Mouse (Mus musculus): Measurements from ENCODE around the gene 4930544D05Rik.
A peak's percentile ranks its signal among the peaks of the same experiment; 100 is the strongest.
"Not testable (repeated sequence)": the region's sequence is repeated elsewhere in the genome, so short reads cannot be mapped to it uniquely, and the experiment has no call there.

The 4930544D05Rik gene

GRCm38 (mm10) chr11:70615516-70616093, at the start of gene 4930544D05Rik:
Gene 4930544D05Rik, plus strand, starts transcription at chr11:70615848.
- DNase-seq (ENCODE audit: low read depth, low spot score) = peak; percentile 87

- DNase-seq (ENCODE audit: low read depth, low spot score) = no peak
Observed at GRCm38 (mm10) chr11:70566586-70566985, 49.1 kb upstream of the 4930544D05Rik start.

GRCm38 (mm10) chr11:70570614-70571013, 45.0 kb upstream of the 4930544D05Rik start:
- not testable (repeated sequence) for DNase-seq (ENCODE audit: low read depth, low spot score)

GRCm38 (mm10) chr11:70571641-70572040, 44.0 kb upstream of the 4930544D05Rik start:
- DNase-seq (ENCODE audit: low read depth, low spot score) = no peak

- DNase-seq (ENCODE audit: low read depth, low spot score) = no peak
Observed at GRCm38 (mm10) chr11:70572348-70572902, 43.2 kb upstream of the 4930544D05Rik start.

- DNase-seq (ENCODE audit: low read depth, low spot score) = no peak
Observed at GRCm38 (mm10) chr11:70573872-70574271, 41.8 kb upstream of the 4930544D05Rik start.

- no peak for DNase-seq (ENCODE audit: low read depth, low spot score)
Observed at GRCm38 (mm10) chr11:70577201-70577600, 38.4 kb upstream of the 4930544D05Rik start.

GRCm38 (mm10) chr11:70578962-70579361, 36.7 kb upstream of the 4930544D05Rik start:
- DNase-seq (ENCODE audit: low read depth, low spot score) = no peak

GRCm38 (mm10) chr11:70579710-70580357, 35.8 kb upstream of the 4930544D05Rik start:
- peak; percentile 62 for DNase-seq (ENCODE audit: low read depth, low spot score)

GRCm38 (mm10) chr11:70580358-70580720, 35.3 kb upstream of the 4930544D05Rik start:
- DNase-seq (ENCODE audit: low read depth, low spot score) = no peak

GRCm38 (mm10) chr11:70580921-70581320, 34.7 kb upstream of the 4930544D05Rik start:
- DNase-seq (ENCODE audit: low read depth, low spot score) = peak; percentile 82

- no peak for DNase-seq (ENCODE audit: low read depth, low spot score)
Observed at GRCm38 (mm10) chr11:70582196-70582595, 33.5 kb upstream of the 4930544D05Rik start.

- no peak for DNase-seq (ENCODE audit: low read depth, low spot score)
Observed at GRCm38 (mm10) chr11:70583022-70583714, 32.5 kb upstream of the 4930544D05Rik start.

- no peak for DNase-seq (ENCODE audit: low read depth, low spot score)
Observed at GRCm38 (mm10) chr11:70583775-70584174, 31.9 kb upstream of the 4930544D05Rik start.

GRCm38 (mm10) chr11:70585457-70585856, 30.2 kb upstream of the 4930544D05Rik start:
- no peak for DNase-seq (ENCODE audit: low read depth, low spot score)

- DNase-seq (ENCODE audit: low read depth, low spot score) = no peak
Observed at GRCm38 (mm10) chr11:70586261-70586660, 29.4 kb upstream of the 4930544D05Rik start.

- DNase-seq (ENCODE audit: low read depth, low spot score) = no peak
Observed at GRCm38 (mm10) chr11:70586954-70587353, 28.7 kb upstream of the 4930544D05Rik start.

GRCm38 (mm10) chr11:70591733-70592132, 23.9 kb upstream of the 4930544D05Rik start:
- peak; percentile 47 for DNase-seq (ENCODE audit: low read depth, low spot score)

- DNase-seq (ENCODE audit: low read depth, low spot score) = peak; percentile 84
Observed at GRCm38 (mm10) chr11:70594253-70594989, 21.2 kb upstream of the 4930544D05Rik start.

GRCm38 (mm10) chr11:70595638-70596037, 20.0 kb upstream of the 4930544D05Rik start:
- peak; percentile 57 for DNase-seq (ENCODE audit: low read depth, low spot score)

- DNase-seq (ENCODE audit: low read depth, low spot score) = no peak
Observed at GRCm38 (mm10) chr11:70596094-70596493, 19.6 kb upstream of the 4930544D05Rik start.

- DNase-seq (ENCODE audit: low read depth, low spot score) = peak; percentile 77
Observed at GRCm38 (mm10) chr11:70597301-70597700, 18.3 kb upstream of the 4930544D05Rik start.
